Mouse (Mus musculus) left cerebral cortex, postnatal 36 days (tissue): Measurements from ENCODE around the gene Exoc3l4. TPM values are rescaled to one million over a fixed set of nuclear protein-coding genes. Genes with fewer than 3 reads are reported as not detected.

ENCODE experiments used
- DNase-seq, 2 experiments: peaks; one replicate each; pipeline ENCODE4 v3.0.0; 2021 to 2022; ENCODE audit warnings: low spot score in 2 of 2, mixed read lengths in 1 of 2
- intact Hi-C: fragments of 180-260 bp; cut with DNase I; formaldehyde crosslinking; loops from one replicate; pipeline ENCODE4 v1.15.1; 2025
- total RNA-seq, 2 experiments: library from RNA; stranded (reverse); gene quantifications; 2 replicates each; pipeline ENCODE4 v1.2.3; 2021

Gene Exoc3l4
- total RNA-seq, 2 experiments from 2014 or later, result 1.1 to 1.4 TPM

DNA sequence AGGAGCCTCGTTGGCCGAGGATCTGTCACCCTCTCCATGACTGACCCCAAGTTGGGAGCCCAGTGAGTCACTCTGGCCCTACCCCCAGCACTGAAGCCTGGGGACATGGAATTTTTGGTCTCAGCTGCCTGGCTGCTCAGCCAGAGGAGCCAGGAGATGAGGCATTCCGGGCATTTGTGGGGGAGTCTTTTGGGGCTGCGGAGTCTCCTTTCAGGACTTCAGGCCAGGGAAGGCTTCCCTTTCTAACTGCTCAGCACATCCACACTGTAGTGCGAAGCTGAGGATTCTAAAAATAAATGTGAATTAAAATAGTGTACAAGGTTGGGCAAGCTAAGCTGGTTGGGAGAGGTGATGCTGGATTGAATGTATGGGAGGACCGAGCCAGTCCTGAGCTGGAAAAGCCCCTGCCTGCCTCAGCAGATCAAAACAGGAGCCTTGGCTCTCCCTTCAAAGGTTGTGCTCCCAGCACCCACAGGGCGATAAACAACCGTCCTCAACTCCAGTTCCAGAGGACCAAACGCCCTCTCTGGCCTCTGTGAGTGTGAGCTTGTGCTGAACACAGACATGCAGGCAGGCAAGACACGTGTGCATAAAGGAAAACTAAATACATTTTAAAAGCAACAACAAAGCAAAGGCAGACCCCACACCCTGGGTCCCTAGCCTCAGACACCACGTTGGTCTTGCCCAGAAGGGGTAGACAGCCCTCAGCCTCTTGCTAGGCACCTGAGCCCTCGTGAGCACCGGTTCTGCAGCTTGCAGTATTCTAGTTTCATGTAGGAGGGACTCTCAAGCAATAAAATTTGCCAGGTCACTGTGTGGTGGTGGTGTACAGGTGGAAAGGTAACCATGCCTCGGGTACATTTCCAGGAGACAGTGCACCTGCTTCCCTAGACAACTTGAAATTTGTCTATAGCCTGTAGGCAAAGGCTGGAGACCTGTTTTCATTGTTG, 14.3 kb downstream of the Exoc3l4 start:
- intact Hi-C loops, result no loop called here
- peak in 1 of 2 experiments; percentile 23 for DNase-seq

DNA sequence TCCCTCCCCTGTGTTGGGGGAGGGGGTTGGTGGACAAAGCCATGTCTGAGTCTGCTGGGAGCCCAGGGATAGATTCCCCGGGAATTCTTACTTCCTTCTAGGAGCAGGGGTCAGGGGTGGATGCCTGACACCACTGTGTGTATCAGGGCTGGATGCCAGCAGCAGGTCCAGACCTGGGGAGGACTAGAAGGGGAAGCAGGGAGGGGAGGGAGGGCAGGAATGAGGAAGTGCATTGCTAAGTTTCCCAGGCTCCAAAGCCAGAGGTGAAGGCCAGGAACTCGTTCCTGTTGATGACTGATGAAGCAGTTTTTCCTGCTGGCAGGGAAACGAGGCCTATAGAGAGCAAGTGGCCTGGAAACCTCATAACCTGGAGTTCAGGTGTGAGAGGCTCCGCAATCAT, 15.3 kb downstream of the Exoc3l4 start:
- intact Hi-C loops, result no loop called here
- DNase-seq, result no peak

DNA sequence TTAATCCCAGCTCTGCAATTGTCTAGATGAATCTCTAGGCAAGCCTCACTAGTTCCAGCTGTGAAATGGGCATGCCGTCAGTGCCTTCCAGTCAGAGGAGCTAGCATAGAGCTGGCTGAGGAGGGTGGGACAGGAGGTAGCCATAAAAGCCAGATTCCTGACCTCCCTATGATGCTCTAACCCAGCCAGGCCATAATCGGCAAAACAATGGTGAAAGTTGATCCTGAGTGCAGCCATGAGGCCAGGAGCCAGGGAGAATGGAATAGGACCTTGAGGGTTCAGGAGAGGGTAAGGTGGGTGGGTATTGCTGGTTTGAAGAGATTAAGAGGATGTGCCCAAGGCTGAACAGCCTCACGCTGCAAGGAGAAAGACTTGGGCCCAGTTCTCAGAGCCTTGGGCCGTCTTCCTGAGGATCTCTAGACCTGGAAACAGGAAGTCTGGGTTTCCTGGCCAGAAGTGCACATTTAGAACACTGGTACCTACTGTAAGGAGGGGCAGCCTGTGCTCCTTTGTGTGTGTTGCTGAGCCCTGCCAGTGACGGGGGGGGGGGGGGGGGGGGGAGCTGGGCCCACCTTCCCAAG, 16.0 kb downstream of the Exoc3l4 start:
- intact Hi-C loops, result no loop called here
- no peak for DNase-seq

DNA sequence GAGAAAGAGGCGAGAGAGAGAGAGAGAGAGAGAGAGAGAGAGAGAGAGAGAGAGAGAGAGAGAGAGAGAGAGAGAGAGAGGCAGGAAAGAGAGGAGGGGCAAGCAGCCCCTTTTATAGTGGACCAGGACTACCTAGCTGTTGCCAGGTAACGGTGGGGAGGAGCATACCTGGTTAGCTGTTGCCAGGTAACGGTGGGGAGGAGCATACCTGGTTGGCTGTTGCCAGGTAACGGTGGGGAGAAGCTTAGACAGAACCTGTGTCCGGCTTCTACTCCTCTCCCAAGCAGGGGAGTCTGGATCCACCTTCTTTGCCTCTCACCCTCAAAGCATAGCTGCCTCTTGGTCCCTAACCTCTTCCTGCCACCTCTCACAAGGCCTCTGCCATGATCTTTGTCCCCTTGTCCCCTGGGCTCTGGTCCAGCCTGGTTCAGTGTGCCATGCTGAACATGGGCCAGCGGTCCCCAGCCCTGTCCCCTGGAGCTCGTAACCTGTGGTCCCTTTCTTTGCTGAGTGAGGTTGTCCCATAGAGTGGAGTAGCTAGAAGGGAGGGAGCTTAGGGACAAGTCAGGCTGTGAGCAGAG, 17.4 kb downstream of the Exoc3l4 start:
- DNase-seq, result no peak
- intact Hi-C loops, result no loop called here

DNA sequence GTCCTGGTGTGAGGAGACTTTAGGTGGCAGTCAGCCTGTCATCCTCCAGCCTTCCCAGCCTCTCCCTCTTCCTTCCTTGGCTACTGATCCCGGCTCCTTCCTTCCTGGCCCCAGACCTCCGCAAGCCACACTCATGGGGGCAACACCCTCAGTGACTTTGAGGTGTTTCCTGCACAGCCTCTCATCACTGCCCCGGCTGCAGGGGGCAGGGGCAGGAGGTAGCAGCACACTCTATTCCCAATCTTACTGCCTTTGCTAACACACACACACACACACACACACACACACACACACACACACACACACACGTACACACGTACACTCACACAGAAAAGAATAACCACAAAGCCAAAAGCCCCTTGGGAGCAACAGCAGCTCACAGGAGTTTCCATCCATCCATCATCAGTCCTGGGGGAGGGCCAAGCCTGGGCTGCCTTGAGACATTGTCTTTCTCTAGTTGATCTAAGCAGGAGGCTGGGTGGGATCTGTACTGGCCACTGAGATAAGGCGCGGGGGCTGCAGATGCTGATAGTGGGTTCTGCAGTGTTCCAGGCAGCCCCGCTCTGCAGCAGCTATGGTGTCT, 18.0 kb downstream of the Exoc3l4 start:
- intact Hi-C loops, result no loop called here
- no peak for DNase-seq

DNA sequence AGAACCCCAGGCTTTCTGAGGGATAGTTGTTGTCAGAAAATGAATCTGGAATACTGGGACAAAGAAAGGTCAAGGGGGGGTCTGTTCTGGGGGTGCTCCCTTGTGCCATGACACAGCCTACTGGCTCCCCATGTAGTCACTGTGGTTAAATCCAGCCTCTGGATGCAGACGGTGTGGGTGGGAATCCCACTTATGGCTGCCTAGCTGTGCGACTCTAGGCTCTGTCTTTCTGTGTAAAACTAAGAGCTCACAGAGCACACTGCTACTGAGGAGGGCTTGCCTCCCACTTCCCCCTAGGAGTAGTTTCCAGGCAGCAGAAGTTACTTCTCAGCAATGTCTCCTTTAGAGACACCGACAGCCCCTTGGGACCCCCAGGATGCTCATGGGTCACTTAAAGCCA, 19.4 kb downstream of the Exoc3l4 start:
- peak in 1 of 2 experiments; percentile 22 for DNase-seq
- intact Hi-C loops, result no loop called here

DNA sequence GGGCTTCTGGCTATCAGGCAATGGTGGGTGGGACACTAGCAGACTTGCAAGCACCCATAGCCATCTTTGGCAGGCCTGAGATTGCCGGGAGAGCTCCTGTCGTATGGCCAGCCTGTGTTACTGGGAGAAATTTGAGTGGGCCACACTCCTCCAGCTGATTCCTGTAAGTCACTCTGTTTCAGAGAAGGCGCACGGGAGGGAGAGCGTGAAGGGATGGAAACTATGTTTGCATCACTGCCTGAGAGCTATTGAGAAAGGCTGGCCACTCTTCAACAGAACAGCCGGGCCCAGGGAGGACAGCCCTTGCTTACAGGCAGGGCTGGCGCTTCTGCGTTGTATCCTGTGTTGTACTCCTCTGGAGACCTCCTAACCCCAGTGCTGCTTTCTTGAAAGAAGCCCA, 19.8 kb downstream of the Exoc3l4 start:
- DNase-seq, result peak; percentile 27 to 40
- intact Hi-C loops, result no loop called here

DNA sequence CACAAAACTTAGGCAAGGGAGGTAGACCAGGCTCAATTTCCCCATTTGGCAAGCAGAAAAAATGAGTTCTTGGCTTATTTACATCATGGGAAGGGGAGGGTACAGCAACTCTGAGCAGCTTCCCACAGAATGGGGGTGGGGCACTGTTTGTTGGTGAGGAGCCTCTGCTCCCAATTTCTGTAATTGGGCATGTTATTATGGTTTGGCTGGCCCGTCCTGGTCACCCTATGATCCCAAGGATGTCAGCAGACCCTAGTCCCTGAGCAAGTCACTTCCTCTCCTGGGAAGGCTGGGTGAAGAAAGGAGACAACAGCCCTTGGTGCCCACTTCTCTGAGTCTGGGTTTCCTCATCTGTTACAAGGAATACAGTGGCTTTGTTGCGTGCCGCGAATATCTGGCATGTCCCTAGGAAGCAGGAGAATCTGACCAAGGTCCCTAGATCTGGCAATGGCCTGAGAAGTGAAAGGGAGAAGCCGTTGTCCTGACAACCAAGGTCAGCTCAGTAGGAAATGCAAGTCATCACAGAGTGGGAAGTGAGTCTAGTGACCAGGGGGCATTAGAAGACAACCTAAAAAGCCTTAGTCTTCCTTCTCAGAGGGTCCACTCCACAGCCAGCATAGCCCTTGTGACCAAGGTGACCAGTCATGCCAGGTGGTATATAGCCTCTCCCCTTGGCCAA, 20.5 kb downstream of the Exoc3l4 start:
- DNase-seq, result no peak
- intact Hi-C loops, result no loop called here

DNA sequence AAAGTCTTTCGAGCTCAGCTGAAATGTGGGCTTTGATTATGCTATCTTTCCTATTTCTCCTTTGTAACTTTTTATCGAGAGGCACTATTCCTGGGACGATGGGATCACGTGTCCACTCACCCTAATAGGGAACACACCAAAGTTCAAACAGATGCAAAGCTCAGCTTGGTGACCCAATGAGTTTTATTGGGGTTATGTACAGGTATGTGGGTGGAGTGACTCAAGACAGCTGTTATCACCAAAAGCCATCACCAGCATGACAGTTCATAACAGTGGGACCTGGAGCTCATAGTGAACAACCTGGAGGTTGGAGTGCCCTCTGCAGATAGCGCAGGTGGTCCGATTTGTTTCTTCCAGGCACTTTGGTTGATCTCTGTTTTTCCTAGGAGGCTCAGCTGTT, 22.0 kb downstream of the Exoc3l4 start:
- DNase-seq, result no peak
- intact Hi-C loops, result no loop called here

DNA sequence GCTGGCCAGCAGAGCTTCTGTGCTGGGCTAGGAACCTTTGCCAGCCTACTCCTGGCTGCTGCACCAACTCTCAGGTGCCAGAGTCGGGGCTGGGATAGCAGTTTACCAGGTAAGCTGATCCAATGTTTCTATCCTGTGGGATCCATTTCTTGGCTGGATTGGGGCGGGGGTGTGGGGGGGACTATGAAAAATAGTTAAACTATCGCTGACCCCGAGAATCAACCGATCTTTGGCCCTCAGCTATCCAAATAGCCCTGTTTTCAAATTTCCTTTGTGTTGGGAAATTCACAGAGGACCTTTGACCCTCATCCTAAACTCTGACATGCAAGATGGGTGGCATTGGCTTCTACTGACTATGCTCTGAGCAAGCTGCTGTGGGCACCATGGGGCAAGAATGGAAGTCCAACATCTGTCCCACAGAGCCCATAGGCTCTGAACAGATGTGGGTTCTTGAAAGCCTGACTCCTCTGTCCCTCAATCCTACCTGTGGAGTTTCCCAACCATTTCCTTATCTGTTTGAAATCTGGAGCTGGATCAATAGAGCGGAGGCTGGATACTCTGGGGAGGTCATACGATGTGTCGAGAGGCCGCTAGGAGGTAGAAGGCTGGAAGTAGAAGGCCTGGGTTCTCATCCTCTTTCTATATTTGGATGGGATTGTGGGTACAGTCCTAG, 24.0 kb downstream of the Exoc3l4 start:
- intact Hi-C loops, result no loop called here
- DNase-seq, result no peak

DNA sequence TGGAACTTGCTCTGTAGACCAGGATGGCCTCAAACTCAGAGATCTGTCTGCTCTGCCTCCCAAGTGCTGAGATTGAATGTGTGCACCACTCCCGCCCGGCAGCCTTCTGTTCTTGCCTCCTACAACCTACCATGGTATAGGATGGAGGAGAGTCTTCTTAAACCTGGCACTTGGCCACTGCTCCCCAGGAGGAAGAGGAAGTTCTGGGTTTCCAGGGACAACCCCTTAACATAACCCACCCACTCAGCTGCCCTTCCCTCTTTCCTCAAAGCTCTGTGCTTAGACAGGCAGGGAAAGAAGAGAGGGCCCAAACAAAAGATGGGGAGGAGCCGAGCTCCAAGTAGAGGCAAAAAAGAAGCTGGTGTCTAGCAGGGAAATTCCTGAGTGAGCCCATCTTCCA, 24.7 kb downstream of the Exoc3l4 start:
- intact Hi-C loops, result no loop called here
- peak; percentile 39 to 58 for DNase-seq

DNA sequence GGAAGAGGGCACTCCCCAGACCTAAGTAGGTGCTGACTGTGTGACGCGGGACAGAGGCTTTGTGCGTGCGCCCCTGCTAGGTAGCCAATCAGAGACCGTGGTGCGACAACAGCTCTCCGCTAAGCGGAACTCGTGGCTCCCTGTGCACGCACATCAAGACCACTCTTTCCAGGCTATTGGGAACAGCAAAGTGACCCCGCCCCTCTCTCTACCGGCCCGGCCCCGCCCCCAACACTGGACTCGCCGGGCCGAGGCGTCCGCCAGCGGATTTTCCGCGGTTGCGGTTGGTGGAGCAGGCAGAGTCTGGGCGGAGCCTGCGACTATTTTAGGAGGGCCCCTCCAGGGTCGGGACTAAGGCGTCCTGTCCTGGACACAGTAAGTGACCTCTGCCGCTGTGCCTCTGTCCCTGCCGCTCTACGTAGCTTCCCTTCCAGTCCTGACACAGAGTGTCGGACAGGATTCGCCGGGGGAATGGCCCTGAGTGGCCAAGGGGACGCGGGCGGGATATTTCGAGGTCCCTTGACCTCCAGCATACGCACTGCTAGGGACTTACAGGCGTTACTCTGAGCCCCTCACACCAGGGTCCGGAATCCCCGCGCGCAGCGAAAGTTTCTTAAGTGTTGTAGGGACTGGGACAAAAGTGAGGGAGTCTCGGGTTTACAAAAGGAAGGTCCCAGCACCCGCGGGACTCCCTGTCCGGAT, 25.6 kb downstream of the Exoc3l4 start, which contains the start of gene Tnfaip2:
Tnfaip2 (plus strand) TSS at position 161 of the 702 bp plus-strand sequence.
- peak in 1 of 2 experiments; percentile 19 for DNase-seq
- intact Hi-C loops, result no loop called here

DNA sequence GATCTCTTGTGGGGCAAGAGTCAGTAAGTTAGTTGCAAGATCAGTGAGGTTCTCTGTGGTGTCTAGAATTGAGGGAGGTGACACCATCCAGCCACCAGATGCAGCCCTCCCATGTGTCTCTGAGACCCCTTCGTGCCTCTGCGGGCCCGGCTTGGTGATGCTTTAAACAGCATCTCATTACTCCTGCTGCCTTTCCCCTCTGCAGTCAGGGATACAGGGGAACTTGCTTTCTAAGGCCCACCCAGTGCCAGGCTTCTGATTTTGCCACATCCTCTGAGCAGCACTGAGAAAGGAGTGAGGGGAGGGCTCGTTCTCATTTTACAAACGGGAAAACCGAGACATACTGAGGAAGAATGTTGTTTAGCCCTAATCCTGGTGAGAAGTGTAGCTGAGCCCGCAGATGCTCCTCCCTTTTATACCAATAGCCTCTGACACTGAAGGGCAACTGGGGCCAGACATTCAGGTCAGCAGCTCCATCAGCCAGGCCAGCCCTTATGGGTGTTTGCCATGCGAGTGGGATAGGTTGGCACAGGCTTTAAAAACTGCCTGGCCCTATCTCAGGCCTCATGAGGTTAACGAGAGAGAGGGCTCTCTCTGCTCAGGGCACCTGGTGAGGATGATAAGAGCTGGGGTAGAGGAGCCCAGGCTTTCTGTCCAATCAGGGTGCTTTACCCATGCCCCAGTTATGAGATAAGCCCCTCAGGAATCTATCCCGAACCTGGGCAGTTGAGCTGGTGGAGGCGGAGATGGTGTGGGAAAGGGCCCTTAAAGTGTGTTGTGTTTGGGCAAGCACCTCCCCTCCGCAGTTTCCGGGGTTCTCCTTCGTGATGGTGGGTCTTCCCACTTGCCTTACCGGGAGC, 26.4 kb downstream of the Exoc3l4 start:
- no peak for DNase-seq
- intact Hi-C loops, result no loop called here

DNA sequence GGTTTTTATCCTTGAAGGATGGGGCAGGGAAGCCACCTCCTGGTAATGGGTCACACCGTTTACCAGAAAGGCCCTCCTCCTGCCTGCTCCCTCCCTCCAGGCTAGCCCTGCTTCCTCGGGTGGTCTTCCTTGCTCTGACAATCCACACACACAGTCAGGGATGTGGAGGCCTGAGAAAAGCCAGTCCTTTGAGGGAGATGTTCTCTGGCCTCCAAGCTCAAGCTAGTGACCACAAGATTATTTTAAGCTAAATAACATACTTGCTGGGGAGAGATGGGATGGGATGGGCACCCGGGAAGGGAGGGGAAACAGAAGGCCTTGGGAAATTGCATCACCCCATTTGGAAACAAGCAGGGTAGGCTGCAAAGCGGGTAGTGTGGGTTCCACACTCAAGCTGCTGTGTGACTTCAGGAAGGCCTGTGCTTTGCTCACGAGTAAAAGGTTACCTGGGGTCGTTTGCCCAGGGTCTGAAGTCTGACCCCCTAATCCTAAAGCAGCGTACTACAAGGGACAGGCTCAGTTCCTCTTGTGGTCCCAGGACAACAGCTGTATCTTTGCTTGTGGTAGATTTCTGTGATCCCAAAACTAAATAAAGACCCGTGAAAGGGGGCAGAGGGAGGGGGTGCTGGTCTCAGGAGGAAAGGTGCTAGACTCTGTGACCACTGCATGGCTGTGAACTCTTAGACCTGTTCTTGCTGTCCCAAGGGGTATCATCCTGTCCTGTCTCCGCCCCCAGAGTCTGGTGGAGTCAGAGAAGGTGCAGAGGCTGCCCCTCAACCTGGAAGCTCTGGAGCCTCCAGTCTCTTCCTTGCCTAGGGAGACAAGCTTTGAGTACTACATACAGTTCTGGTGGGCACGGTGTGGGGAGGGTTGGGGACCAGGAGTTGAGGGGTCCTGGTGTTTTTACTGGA, 27.4 kb downstream of the Exoc3l4 start:
- intact Hi-C loops, result no loop called here
- no peak for DNase-seq

DNA sequence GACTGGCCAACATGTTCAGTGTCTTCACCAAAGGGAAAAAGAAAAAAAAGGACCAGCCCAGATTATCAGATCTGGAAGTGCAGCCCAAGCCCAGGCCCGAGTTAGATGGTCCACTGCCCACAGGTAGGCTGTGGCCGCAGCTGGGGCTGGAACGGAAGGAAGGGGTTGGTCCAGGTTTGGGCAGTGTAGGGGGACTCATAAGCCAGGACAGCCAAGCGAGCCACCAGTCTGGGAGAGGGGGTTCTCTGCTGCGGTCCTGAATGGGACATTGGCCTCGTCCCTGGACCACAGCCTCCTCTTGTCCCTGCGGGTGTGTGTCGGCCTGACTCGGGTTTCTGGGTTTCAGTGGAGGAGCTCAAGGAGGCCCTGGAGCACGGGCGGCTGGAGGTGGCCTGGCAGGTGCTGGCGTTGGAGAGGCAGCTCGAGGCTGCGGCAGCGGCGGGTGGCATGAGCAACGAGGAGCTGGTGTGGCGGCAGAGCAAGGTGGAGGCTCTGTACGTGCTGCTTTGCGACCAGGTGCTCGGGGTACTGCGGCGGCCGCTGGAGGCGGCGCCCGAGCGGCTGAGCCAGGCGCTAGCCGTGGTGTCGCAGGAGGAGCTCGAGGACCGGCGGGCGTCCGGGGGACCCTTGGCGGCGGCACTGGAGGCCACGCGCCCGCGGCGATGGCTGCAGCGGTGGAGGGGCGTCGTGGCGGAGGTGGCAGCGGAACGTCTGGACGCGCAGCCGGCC, 28.5 kb downstream of the Exoc3l4 start:
- DNase-seq, result no peak
- intact Hi-C loops, result no loop called here
